Mouse (Mus musculus): ENCODE results near the gene Fam57b. TPM values are rescaled to one million over a fixed set of nuclear protein-coding genes. Genes with fewer than 3 reads are reported as not detected.

Gene Fam57b
- polyA plus RNA-seq, 1 experiment = 9.8 TPM

DNA sequence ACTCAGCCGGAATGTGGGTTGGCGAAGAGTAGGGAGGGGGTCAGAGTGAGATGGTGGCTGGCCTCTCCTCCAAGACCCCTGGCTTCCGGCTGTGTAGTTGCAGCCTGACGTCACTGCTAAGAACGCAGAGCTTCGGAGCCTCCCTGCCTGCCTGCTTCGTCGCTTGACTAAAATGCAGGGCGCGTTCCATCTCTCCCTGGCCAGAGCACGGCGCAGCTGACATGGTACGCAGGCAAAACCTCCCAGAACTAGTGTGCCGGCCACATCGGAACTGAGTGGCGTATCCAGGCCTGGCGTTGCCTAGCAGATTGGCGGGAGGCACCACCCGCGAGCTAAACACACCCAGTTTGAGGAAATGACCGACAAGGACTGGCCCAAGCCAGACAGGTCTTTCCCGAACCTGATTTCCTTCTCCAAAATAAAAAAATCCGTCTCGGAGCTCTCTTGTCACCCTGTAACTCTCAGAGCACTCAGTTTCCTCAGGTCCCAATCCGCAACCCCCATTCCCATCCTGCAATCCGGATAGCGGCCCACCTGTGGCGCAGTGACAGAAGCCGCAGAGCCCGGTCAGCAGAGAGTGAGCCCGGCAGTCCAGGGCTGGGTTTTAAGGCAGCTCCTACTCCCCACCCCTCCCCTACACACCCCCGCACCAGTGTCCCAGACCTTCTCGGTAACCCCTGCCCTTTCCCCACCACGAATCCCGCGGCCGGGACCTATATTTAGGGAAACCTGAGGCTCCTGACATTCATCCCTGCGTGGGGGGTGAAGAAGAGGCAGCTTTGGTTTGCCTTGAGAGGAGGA, 2.2 kb downstream of the Fam57b start:
- TF ChIP-seq CTCF (IDR thresholded peaks at IDR 0.05; ENCODE audit: control insufficient read depth, insufficient read depth, insufficient replicate concordance, low read depth, low read length) (peak; percentile 20; the same call in 1 of the 2 replicates), POLR2A (IDR thresholded peaks at IDR 0.05; ENCODE audit: control insufficient read depth, low read depth, low read length) (peak; percentile 68; the same call in 1 of the 2 replicates)
- Histone ChIP-seq H3K36me3 (ENCODE audit: control insufficient read depth, insufficient read depth, low read length) (no peaks in the 10 kb centered on the region), H3K4me1 (ENCODE audit: control insufficient read depth, insufficient read depth, low read length) (peaks cover 17% of the 10 kb centered on the region), H3K27me3 (ENCODE audit: control insufficient read depth, insufficient read depth, low read length) (no peaks in the 10 kb centered on the region), H3K4me3 (ENCODE audit: control insufficient read depth, low read depth, low read length) (peak overlapping the region; percentile 94), H3K27ac (ENCODE audit: control insufficient read depth, insufficient read depth, low read depth, low read length) (peak overlapping the region; percentile 95)

DNA sequence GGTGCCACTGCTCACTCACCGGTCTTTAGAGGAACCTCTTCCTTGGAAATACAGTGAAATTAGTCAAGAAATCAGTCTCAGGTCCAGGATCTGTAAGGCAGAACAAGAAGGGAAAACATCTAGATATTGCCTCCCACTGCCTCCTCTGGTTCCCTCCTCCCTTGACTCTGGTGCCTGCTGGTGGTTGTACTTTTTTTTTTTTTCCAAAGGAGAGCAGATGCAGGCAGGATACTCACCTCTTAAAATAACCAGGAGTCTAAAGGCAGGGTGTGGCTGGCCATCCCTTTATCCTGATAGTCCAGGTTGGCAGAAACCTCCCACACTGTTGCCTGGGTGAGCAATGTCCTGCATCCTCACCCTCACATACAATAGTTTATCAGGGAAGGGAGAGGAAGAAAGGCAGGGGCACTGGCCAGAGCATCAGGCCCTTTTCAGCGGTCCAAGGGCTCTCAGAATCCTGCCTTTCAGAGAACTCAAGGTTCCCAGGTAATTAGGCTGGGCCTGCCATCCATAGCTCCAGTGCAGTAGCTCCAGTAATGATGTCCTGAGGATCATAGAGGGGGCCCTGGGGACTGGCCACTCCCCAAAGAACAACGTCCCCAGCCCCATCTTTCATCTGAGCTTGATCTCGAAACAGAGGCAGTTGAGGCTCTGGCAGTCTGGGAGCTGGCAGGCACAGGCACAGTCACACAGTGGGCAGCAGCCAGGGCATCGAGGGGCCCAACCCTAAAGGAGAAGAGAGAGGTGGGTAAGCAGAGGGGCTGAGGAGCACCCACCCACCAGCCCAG, 3.0 kb downstream of the Fam57b start:
- H3K27ac ChIP-seq (ENCODE audit: control insufficient read depth, insufficient read depth, low read depth, low read length) = peak overlapping the region; percentile 95; the same call in 1 of the 2 replicates
- no peaks in the 10 kb centered on the region for H3K36me3 ChIP-seq (ENCODE audit: control insufficient read depth, insufficient read depth, low read length)
- H3K27me3 ChIP-seq (ENCODE audit: control insufficient read depth, insufficient read depth, low read length) = no peaks in the 10 kb centered on the region
- H3K4me3 ChIP-seq (ENCODE audit: control insufficient read depth, low read depth, low read length) = peak overlapping the region; percentile 94
- TF ChIP-seq POLR2A (IDR thresholded peaks at IDR 0.05; ENCODE audit: control insufficient read depth, low read depth, low read length) (no peak), CTCF (IDR thresholded peaks at IDR 0.05; ENCODE audit: control insufficient read depth, insufficient read depth, insufficient replicate concordance, low read depth, low read length) (no peak)
- peaks cover 17% of the 10 kb centered on the region for H3K4me1 ChIP-seq (ENCODE audit: control insufficient read depth, insufficient read depth, low read length)

DNA sequence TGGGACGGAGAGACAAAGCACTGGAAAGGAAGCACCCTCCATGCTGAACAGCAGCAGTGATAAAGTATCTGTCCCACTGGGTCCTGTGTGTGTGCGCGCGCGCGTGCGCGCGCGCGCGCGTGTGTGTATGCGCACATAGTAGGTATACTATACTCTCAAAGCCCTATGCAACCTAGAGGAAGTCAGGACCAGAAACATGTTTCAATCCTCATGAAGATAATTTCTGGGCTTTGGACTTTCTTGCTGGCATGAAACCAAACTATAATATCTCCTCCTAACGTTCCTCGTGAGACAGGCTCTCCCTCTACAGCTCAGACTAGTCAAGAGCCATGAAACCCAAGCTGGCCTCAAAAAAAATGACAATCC, 3.6 kb downstream of the Fam57b start:
- Histone ChIP-seq H3K36me3 (ENCODE audit: control insufficient read depth, insufficient read depth, low read length) (no peaks in the 10 kb centered on the region), H3K27ac (ENCODE audit: control insufficient read depth, insufficient read depth, low read depth, low read length) (no peak overlapping the region), H3K27me3 (ENCODE audit: control insufficient read depth, insufficient read depth, low read length) (no peaks in the 10 kb centered on the region), H3K4me1 (ENCODE audit: control insufficient read depth, insufficient read depth, low read length) (peaks cover 17% of the 10 kb centered on the region), H3K4me3 (ENCODE audit: control insufficient read depth, low read depth, low read length) (peak overlapping the region; percentile 94)
- no peak for TF ChIP-seq POLR2A (IDR thresholded peaks at IDR 0.05; ENCODE audit: control insufficient read depth, low read depth, low read length)
- TF ChIP-seq CTCF (IDR thresholded peaks at IDR 0.05; ENCODE audit: control insufficient read depth, insufficient read depth, insufficient replicate concordance, low read depth, low read length) = no peak

DNA sequence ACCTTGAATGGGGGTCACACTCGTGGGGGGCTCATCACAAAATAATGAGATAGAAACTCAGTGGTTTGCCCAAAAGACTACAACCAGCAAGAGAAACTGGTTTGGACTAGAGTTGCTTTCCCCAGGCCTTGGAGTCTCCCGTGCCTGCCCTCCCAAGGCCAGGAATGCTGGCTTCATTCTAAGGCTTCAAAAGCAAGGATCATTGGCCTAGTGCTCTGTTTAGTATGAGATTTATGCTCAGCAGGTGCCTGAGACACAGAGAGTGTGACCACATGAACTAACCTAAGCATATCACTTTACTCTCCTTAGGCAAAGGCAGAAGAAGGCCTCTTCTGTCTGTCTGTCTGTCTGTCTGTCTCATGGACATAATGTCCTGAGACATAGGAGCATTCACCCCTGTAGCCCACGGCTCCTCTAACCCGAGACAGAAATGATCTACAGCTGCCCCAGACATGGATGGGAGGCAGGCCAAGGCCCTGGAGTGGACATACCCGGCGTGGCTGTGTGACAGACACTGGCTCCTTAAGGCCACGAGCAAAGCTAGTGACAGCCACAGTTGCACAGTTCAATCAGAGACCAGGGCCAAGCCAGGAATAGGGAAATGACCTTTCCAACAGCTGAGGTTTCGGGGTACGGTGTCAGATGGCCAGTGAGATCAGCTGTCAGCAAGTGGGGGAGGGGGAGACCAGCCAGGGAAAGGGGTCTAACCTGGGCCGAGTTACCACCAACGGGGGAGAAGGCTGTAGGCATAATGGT, 4.8 kb downstream of the Fam57b start:
- Histone ChIP-seq H3K36me3 (ENCODE audit: control insufficient read depth, insufficient read depth, low read length) (no peaks in the 10 kb centered on the region), H3K27me3 (ENCODE audit: control insufficient read depth, insufficient read depth, low read length) (no peaks in the 10 kb centered on the region), H3K4me1 (ENCODE audit: control insufficient read depth, insufficient read depth, low read length) (peaks cover 19% of the 10 kb centered on the region), H3K4me3 (ENCODE audit: control insufficient read depth, low read depth, low read length) (no peak overlapping the region), H3K27ac (ENCODE audit: control insufficient read depth, insufficient read depth, low read depth, low read length) (no peak overlapping the region)
- TF ChIP-seq CTCF (IDR thresholded peaks at IDR 0.05; ENCODE audit: control insufficient read depth, insufficient read depth, insufficient replicate concordance, low read depth, low read length) = no peak

DNA sequence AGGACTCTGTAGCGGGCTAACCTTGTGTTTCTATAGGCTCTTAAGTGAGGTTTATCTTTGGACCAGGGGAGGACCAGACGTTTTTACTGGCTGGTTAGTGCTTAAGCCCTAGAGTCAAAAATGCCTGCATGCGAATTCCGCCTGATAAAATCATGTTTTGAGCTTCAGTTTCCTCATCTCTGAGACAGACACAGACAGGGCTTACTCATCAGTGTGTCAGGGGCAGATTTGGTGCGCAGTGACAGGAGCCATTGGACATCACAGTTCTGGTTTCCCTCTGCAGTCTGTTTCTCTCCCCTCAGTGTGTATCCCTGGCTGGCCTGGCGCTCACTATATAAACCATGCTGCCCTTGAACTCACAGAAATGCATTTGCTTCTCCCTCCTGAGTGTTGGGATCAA, 5.7 kb downstream of the Fam57b start:
- H3K4me1 ChIP-seq (ENCODE audit: control insufficient read depth, insufficient read depth, low read length) = peaks cover 26% of the 10 kb centered on the region
- no peak overlapping the region for H3K4me3 ChIP-seq (ENCODE audit: control insufficient read depth, low read depth, low read length)
- no peaks in the 10 kb centered on the region for H3K36me3 ChIP-seq (ENCODE audit: control insufficient read depth, insufficient read depth, low read length)
- H3K27me3 ChIP-seq (ENCODE audit: control insufficient read depth, insufficient read depth, low read length) = no peaks in the 10 kb centered on the region
- TF ChIP-seq CTCF (IDR thresholded peaks at IDR 0.05; ENCODE audit: control insufficient read depth, insufficient read depth, insufficient replicate concordance, low read depth, low read length) = no peak
- no peak for TF ChIP-seq POLR2A (IDR thresholded peaks at IDR 0.05; ENCODE audit: control insufficient read depth, low read depth, low read length)
- no peak overlapping the region for H3K27ac ChIP-seq (ENCODE audit: control insufficient read depth, insufficient read depth, low read depth, low read length)

- H3K27ac ChIP-seq (ENCODE audit: control insufficient read depth, insufficient read depth, low read depth, low read length) = no peak overlapping the region
- TF ChIP-seq POLR2A (IDR thresholded peaks at IDR 0.05; ENCODE audit: control insufficient read depth, low read depth, low read length) = no peak
- TF ChIP-seq CTCF (IDR thresholded peaks at IDR 0.05; ENCODE audit: control insufficient read depth, insufficient read depth, insufficient replicate concordance, low read depth, low read length) = no peak
- no peaks in the 10 kb centered on the region for H3K27me3 ChIP-seq (ENCODE audit: control insufficient read depth, insufficient read depth, low read length)
- H3K36me3 ChIP-seq (ENCODE audit: control insufficient read depth, insufficient read depth, low read length) = no peaks in the 10 kb centered on the region
- peaks cover 22% of the 10 kb centered on the region for H3K4me1 ChIP-seq (ENCODE audit: control insufficient read depth, insufficient read depth, low read length)
- H3K4me3 ChIP-seq (ENCODE audit: control insufficient read depth, low read depth, low read length) = no peak overlapping the region
Observed at GRCm38 (mm10) chr7:126803751-126804150, 6.3 kb downstream of the Fam57b start.

- no peak overlapping the region for H3K27ac ChIP-seq (ENCODE audit: control insufficient read depth, insufficient read depth, low read depth, low read length)
- H3K4me3 ChIP-seq (ENCODE audit: control insufficient read depth, low read depth, low read length) = peak overlapping the region; percentile 23
- peaks cover 13% of the 10 kb centered on the region for H3K4me1 ChIP-seq (ENCODE audit: control insufficient read depth, insufficient read depth, low read length)
- no peaks in the 10 kb centered on the region for H3K27me3 ChIP-seq (ENCODE audit: control insufficient read depth, insufficient read depth, low read length)
- TF ChIP-seq POLR2A (IDR thresholded peaks at IDR 0.05; ENCODE audit: control insufficient read depth, low read depth, low read length) (no peak), CTCF (IDR thresholded peaks at IDR 0.05; ENCODE audit: control insufficient read depth, insufficient read depth, insufficient replicate concordance, low read depth, low read length) (no peak)
- no peaks in the 10 kb centered on the region for H3K36me3 ChIP-seq (ENCODE audit: control insufficient read depth, insufficient read depth, low read length)
Observed at GRCm38 (mm10) chr7:126806956-126807355, 9.5 kb downstream of the Fam57b start.

All from testis, adult 2 months (tissue).